Mouse (Mus musculus) thymus, postnatal 36 days (tissue): ENCODE data around the gene Tnfsf4.

Experiments
- DNase-seq, 2 experiments: peaks; one replicate each; pipeline ENCODE4 v3.0.0; 2022; ENCODE audit warnings: mixed read lengths in 2 of 2

The Tnfsf4 gene

GRCm38 (mm10) chr1:161394931-161395459, at the start of gene Tnfsf4:
TSS of gene Tnfsf4 (plus strand) at chr1:161395409.
- DNase-seq: no peak

GRCm38 (mm10) chr1:161350981-161351380, 44.2 kb upstream of the Tnfsf4 start:
- no peak for DNase-seq

GRCm38 (mm10) chr1:161365006-161365405, 30.2 kb upstream of the Tnfsf4 start:
- DNase-seq: no peak

GRCm38 (mm10) chr1:161371919-161372318, 23.3 kb upstream of the Tnfsf4 start:
- DNase-seq: no peak

- no peak for DNase-seq
Measured at GRCm38 (mm10) chr1:161375866-161376265, 19.3 kb upstream of the Tnfsf4 start.

GRCm38 (mm10) chr1:161378571-161378970, 16.6 kb upstream of the Tnfsf4 start:
- no peak for DNase-seq

GRCm38 (mm10) chr1:161379685-161380424, 15.4 kb upstream of the Tnfsf4 start:
- no peak for DNase-seq

- no peak for DNase-seq
Measured at GRCm38 (mm10) chr1:161380425-161380780, 14.8 kb upstream of the Tnfsf4 start.

GRCm38 (mm10) chr1:161390066-161390465, 5.1 kb upstream of the Tnfsf4 start:
- no peak for DNase-seq

- no peak for DNase-seq
Measured at GRCm38 (mm10) chr1:161392906-161393305, 2.3 kb upstream of the Tnfsf4 start.

- peak; percentile 62 to 69 for DNase-seq
Measured at GRCm38 (mm10) chr1:161395610-161396009, 401 bp downstream of the Tnfsf4 start.

GRCm38 (mm10) chr1:161396351-161396750, 1.1 kb downstream of the Tnfsf4 start:
- peak; percentile 11 to 17 for DNase-seq

GRCm38 (mm10) chr1:161400126-161400525, 4.9 kb downstream of the Tnfsf4 start:
- DNase-seq: peak; percentile 48 to 60

GRCm38 (mm10) chr1:161403061-161403460, 7.9 kb downstream of the Tnfsf4 start:
- DNase-seq: no peak

GRCm38 (mm10) chr1:161406480-161406879, 11.3 kb downstream of the Tnfsf4 start:
- no peak for DNase-seq

- DNase-seq: no peak
Measured at GRCm38 (mm10) chr1:161419926-161420325, 24.7 kb downstream of the Tnfsf4 start.

- DNase-seq: no peak
Measured at GRCm38 (mm10) chr1:161420646-161421045, 25.4 kb downstream of the Tnfsf4 start.

- no peak for DNase-seq
Measured at GRCm38 (mm10) chr1:161426277-161427056, 31.3 kb downstream of the Tnfsf4 start.

GRCm38 (mm10) chr1:161427057-161427311, 31.8 kb downstream of the Tnfsf4 start:
- DNase-seq: no peak

GRCm38 (mm10) chr1:161435781-161436180, 40.6 kb downstream of the Tnfsf4 start:
- DNase-seq: no peak

- no peak for DNase-seq
Measured at GRCm38 (mm10) chr1:161436503-161436902, 41.3 kb downstream of the Tnfsf4 start.

- no peak for DNase-seq
Measured at GRCm38 (mm10) chr1:161444858-161445257, 49.6 kb downstream of the Tnfsf4 start.

- no peak for DNase-seq
Measured at GRCm38 (mm10) chr1:161451683-161452245, 56.6 kb downstream of the Tnfsf4 start.

- no peak for DNase-seq
Measured at GRCm38 (mm10) chr1:161452250-161452649, 57.0 kb downstream of the Tnfsf4 start.
